Mouse (Mus musculus) stomach, postnatal 0 days (tissue): Measurements from ENCODE around the gene Tmem107.

ENCODE experiments used
- CTCF ChIP-seq: IDR thresholded peaks from 2 replicates; pipeline ENCODE4 v1.5.1; 2016; ENCODE audit warnings: antibody characterized with exemption, low read depth, mild to moderate bottlenecking, moderate library complexity
- EP300 ChIP-seq: optimal IDR thresholded peaks from 2 replicates; pipeline ENCODE3; 2016; ENCODE audit warnings: antibody characterized with exemption

GRCm38 (mm10) chr11:69087597-69087996 is 17.0 kb downstream of the Tmem107 start:
- TF ChIP-seq CTCF (no peak), EP300 (no peak)
